Mouse (Mus musculus): ENCODE measurements at regions not wholly inside any gene's neighbourhood (a gene's known extent, or its start where the extent isn't known, plus 50 kb on each side); places are given as distances from the start of the nearest gene placed in this dataset.

DNA sequence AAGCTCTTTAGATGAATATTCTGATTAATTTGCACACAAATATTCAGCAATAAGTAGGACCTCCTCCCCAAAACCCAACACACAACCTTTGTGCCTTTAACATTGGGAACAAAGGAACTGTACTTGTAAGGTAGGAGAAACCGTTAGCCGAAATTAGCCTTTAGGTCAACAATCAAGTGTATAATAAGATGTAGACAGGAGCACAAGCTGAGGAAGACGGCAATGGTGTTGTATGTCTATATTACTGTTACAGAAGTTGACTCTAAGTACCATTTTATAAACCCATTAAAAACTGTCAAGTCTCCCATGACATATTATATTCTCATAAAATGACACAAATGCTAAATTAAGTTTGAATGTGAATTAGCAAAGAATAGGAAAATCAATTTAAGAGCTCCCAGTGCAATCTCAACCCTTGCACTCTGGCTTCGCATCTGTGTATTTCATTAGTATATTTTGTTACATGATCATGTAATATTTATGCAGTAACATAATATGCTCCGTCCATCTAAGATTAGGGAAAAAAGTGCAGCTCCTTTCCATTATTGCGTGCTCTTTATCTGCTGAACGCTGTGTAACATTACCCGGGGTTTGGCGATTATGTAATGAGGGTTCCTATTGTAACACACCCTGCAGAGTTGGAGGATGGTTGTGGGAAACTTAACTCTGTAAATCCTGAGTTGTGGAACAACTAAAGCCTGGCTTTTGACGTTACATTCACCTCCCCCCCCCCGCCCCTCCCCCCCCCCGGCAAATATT, 510.3 kb upstream of the Cited2 start:
- ATAC-seq: no peak

DNA sequence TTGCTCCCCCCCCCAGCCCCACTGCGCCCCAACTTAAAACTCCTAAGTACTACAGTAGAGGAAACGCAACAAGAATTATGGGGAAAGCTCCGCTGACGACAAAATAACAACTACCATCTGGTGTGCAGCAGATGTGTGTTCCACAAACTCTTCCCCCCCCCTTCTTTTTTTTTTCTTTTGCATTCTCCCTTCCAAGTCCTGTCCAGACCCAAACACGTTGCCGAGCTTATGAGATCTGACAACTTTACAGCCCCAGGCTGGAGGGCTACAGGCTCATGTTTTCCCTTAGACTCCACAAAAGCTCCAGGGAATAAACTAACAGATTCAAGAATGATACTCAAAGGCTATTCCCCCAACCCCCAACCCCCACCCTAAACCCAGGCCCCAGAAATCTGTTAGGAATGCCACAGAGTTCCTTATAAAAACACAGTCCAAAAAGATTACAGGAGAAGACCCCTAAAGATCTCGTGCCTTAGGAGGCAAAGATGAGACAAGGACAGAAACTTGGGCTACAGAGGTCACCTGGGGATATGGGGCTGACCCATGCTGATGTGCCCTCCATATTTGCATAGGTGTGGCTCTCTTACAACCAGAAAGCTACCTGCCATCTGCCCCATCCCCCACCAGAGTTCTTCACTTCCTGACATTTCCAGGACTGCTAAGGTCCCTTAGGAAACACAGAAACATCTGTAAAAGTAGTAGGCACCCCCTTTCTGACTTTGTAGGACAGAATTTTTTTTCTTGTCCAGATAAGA, 509.5 kb upstream of the Cited2 start:
- no peak for ATAC-seq

DNA sequence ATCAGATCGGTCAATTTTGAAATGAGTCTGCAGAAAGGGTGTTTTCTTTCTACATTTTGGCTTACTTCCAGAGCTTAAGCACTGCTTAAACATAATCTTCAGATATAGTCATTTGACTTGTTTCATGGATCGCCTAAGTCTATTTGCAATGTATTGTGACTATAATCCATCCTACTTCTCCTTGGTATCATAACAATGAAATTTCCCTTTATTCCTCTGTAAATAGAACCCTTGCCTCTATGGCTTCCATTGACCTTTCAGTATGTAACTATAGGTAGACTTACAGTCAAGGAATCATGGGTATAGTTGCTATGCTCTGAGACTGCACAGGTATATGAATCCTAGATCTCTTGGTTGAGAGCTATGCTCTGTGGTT, 509.0 kb upstream of the Cited2 start:
- ATAC-seq: no peak

DNA sequence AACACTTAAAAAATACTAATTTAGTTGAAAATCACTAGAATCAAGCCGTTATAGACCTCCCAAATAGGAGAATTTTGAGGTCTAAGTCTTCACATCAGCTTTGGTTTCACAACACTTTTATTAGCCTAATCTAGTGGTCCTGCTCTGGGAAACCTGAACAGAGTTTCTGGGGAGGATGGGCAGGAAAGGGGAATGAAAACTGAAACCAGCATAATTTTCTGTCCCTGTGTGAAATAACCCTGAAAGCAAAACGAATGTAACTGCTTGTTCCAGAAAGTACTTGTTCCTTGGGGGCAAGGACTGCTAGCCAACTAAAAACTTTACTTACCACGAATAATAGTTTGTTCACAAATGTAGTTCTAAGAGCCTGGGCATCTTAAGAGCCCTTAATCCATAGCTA, 508.0 kb upstream of the Cited2 start:
- ATAC-seq: no peak

DNA sequence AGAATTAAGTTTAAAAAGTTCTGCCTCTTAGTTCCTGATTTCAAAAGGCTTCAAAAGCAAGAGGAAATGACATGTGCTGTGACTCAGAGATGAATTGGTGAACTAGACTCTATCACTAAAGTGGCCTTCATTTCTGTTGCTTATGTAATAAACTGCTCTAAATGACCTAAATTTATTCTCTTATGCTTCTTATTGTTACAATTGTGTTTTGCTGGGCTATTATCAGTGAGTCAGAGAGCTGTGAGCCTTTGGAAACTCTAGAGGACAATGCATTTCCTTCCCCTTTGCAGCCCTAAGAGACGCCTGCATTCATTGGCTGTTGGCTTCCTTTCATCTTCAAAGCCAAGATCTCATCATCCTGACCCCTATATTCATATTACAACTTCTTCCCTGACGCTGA, 501.5 kb upstream of the Cited2 start:
- ATAC-seq: no peak

DNA sequence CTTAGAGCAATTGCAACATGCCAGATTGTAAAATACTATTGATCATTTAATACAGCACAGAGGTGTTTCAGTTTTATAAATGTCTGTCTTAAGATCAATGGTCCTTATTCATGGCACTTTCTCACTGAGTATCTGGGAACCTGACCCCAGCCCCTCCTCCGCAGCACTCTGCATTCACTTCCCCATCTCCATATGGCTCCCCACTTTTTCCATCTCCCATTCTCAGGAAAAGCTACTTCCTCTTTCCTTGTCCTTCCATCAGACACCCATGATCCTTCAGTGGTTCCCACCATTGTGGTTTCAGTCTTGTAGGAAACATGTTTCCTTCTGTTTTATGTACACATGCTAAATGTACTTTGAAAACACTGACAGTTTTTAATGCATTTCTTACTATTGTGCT, 497.3 kb upstream of the Cited2 start:
- no peak for ATAC-seq

DNA sequence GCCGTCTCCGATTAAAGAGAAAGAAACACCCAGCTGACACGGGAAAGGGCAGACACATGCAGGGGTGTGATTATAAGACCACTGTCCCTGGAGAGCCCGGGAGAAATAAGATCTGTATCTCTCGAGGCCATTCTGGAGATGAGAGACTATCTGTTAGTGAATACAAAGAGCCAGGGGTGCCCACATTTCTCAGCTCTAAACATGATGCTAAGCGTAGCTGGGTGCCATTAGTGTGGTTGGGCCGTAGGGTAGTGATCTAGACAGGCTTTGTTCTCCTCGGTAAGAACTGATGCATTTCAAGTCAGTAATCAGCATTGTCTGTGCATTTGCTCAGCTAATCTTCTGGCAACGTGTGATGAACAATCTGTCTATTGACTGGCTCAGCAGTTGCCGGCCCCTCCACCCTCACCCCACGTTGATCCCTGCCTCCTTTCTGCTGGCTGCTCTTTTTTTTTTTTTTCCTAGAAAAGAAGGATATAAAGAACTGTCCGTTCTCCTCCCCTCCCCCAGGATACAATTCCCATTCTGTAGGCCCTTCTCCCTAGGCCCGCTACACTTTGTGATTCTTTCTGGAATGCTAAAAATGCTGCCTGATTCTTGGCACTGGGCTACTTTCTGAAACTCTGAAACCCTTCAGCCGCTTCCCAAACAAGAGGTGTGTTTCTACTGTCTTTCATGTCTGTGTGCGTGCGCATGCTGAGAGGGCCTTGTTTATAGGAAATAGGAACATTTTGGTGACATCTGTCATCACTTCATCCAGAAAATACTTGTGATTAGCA, 492.8 kb upstream of the Cited2 start:
- no peak for ATAC-seq

DNA sequence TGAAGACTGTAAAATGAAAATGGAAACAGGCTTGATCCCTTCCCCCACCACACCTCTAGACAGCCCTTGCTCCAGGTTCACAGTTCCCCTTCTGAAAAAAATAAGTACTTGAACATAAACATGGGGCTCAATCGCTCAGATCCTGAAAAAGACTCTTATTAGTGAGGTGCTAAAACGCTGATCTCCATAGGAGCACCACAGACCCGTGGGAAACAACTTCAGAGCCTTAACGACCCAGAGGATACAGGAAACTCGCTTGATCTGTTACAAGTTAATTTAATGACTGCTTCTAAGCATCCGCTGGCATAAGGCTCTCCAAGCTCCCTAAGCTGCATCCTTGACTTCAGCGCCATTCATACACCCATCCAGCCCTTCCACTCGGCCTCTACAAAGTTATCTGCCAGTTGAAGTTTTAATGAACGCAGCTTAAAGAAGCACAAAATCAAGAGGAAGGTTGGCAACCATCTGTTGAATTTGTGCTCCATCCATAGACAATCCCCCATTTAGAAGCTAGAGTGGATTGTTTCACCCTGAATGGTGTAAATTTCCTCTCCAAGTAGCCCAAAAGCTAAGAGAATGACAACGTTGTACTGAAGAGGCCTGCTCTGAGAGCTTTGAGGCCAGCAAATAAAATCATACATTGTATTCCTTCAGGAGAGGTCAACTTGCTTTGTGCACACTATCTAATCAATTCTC, 486.9 kb upstream of the Cited2 start:
- ATAC-seq: no peak

DNA sequence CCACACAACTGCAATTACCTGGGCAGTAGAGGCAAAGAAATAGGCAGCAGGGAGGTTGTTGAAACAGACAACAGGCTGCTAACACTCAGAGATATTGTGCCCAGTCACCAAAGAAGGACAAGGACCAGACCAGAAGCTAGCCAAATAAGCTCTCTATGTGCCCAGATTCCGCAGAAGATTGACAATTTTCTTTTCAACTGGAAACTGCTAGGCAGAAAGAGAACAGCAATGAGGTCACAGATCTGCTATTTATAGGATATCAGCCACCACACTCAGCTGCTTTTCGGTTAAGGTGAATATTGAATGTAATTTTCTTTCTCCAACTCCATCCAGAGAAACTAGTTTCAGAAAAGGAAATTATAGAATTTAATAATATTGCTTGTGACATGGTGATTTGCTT, 486.3 kb upstream of the Cited2 start:
- no peak for ATAC-seq

DNA sequence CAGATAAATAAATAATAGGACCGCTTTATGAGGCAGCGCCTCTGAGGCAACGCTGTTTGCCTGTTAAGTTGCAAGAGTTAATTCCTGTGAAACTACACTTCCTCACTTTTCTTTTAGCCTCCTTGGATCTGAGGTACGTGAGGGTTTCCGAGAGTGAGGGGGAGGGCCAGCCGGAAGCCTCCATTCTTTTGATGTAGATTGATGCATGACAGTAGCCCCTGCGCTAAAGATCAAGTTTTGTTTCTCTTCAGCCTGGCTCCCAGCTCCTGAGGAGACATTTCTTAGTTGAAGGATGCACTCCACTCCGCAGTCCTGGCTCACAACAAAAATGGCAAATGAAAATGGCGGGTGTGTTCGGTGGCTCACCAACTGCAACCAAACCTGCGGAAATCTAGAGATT, 485.6 kb upstream of the Cited2 start:
- ATAC-seq: no peak

DNA sequence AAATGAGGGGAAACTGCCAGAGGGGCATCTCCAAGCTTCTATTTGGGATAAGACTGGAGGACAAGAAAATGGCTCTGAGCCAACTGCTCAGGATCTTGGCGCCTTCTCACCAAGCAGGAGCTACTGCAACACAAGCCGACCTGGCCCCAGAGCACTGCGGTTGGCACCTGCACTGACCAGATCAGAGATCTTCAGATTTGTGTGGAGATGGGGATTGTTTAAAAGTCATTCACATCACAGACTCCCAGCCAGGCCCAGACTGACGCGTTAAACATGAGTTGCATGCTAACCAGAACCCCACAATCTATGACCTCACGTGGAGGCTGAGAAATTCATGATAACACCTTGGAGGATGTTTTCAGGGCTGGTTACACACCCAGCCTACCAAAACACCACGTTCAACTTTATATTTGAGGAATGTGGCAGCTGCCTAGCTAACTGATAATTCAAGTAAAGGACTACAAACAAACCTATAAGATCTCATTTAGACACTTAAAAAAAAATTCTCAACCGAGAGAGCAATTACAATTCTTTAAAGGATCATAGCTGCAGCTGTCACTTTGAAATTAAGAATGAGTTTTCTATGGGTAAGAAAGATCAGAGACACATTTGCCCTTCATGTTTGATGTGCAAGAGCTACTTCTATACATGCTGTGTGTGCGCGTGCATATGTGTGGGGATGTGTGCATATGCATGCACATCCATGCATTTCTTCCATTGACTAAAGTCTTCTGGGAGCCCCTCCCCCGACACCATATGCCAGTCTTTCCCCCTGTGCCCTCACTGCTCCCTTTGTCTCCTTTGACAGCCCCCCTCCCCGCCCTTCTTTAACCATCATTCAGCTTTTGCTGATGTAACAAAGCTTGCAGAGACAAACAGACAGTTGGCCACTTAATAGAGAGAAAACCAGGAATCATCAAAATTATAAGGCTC, 484.8 kb upstream of the Cited2 start:
- no peak for ATAC-seq

DNA sequence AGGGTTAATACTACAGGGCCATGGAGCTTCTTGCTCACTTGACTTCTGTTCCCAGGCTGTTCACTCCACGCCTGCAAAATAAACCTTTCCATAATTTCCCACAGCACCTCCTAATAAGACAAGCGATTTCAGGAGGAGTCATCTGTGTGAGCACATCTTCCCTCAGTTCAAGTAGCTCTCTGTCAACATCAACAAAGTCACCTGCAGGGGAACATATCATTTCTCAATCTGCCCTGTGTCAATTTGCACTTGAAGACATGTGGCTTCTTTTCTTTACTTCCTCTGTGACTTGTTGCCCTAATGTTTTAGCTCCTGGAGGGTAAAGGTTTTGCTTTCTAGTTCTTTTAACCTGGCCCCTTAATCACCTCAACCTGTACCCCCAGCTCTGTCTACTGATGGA, 474.7 kb upstream of the Cited2 start:
- no peak for ATAC-seq

DNA sequence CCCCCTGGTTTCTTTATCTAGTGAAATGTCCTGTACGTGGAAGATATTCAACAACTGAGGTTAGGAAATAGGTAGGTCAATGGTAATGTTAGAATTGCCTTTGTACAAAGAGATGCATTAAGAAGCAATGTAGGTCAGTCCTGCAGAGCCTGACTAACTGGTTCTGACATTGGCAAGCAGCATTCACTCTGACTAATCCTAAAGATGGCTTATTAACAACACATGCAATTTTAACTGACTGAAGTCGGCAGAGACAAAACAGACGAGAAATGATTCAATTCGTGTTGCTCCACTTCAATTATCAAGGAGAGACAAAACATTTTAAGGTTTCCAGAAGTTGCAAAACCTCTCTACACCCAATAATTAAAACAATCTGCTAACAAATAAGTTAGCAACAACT, 470.0 kb upstream of the Cited2 start:
- no peak for ATAC-seq

DNA sequence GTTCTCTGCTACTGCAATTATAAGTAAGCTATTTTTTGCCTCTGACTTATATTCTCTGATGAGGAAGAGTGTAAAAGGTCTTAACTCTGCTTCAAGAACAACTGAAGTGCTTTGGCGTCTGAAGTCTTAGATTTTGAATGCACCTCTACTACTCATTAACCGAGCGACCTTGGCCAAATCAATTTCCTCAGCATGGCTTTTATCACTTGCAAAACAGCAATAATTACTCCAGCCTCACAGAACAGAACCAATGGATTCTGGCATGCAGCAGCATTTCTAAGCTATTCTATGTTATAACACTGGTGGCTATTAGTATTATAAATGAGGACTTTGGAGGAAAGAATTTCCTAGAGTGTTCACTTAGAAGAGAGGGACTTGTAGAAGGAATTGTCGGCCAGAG, 462.9 kb upstream of the Cited2 start:
- no peak for ATAC-seq

DNA sequence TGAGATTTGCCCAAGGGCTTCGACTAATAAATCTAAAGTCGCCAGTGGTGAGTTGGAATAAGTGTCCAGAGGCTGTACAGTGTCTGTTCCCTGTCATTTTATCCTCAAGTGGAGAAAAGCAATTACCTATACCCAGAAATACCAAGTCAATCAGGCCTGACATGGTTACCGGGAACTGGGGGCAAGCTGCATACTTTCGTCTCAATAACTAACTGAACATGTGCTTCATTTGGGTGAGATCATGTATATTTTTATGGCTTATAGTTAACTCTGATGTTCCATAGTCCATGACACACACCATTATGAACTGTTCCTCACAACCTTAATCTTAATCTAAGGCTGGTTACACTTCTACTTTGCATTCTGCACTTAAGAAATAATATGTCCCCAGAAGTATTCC, 462.4 kb upstream of the Cited2 start:
- no peak for ATAC-seq

DNA sequence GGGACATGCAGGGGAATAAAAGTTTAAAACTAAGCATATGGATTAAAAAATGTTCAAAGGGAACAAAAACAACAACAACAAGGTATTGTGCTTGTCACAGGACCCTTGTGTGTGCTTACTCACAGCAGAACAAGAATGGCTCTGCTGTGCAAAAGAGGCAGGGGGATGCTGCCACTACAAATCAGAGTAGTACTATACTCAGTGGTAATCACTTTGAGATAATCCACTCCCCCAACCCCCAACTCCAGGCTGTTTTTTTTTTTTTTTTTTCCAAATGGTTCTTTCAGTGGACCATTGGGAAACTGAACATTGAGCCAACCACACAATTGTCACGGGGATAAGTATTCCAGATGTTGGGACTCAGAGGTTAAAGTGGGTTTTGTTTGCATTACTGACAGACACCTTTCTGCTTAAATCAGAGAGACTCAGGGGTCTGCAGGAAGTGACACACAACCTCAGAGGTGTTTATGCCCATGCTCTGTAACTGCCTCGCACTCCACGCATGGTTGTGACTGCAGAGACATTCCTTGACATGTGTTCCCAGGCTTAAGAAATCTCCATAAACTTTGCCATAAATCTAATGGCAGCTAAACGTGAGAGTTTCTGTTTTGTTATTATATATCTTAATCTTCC, 461.7 kb upstream of the Cited2 start:
- ATAC-seq: no peak

DNA sequence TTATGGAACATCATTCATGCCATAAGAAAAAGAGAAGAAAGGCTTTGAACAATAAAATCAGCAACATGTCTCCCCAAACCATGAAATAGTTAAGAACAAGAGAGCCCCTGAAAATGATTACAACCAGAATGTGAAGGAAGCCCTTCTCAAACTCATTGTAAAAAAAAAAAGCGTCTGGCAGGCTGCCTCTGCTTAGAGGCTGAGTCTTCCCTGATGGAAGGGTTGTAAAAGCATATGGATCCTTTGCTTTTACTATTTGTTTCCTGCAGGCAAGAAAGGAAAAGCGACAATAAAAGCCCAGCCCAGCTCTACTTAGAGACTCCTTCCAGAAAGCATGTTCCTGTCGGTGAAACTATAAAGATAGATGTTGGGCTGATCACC, 461.2 kb upstream of the Cited2 start:
- no peak for ATAC-seq

DNA sequence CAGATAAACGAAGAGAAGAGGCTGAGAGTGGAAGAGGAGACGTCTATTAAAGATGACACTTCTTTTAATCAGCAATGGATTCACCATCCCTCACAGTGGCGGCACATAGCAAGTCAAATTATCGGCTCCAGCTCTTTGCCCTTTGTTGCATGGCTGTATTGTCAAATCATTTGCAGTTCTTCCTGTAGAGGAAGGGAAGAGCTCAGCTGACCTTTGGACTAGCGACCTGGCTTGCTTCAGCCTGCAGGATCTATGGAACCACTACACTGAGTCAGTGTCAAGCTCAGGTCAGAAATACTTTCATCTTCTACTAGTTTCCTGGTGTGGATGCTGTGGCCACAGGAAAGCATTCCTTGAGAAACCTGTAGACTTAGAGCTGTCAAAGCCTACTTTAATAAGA, 450.4 kb upstream of the Cited2 start:
- ATAC-seq: no peak

DNA sequence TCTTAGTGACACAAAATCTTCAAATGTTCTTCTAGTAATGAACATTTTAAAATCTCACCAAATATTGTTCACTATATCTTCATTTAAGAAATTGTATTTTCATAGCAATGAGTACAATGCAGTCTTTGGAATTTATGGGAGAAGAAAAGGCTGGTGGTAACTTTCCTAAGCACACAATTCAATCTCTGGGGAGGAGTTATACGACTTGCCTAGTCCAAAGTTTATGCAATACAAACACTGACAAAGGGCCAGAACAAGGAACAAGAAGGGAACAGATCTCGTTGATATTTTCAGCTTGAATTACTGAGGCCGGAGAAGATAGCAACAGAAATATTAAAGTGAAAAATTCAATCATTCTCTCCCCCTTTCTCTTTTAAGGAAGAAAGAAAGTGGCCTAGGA, 449.2 kb upstream of the Cited2 start:
- ATAC-seq: no peak

DNA sequence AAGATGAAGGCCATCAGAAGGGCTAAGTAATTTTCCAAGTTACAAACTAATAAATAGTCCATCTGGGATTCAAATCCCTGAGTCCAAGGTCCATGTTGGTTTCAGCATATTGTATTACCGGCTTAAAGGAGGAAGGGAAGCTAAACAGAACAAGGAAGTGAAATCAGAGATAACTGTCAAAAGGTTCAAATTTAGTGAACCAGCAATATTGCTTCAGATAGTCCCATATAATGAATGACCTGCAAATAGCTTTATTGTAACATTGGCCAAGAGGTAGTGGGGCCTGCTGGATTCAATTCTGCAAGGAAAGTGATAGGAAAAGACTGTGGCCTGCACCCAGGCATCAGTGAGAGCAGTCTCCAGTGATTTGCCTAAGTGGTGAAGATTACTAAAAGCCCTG, 447.8 kb upstream of the Cited2 start:
- ATAC-seq: no peak

DNA sequence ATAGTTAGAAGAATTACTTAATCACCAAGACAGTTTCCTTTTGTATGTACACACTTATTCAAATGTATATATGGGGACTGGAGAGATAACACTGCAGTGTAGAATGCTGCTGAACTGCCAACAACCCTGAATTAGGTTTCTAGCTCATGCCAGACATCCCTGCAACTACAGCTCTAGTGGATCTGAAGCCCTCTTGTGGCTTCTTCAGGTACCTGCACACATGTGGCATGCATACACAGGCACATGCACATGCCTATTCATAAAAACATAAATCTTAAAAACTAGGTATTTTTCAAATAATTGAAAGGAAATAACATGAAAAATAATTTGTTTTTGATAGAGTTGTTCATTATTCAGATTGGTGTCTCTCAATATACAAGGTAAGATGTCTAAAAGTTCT, 445.1 kb upstream of the Cited2 start:
- ATAC-seq: no peak

DNA sequence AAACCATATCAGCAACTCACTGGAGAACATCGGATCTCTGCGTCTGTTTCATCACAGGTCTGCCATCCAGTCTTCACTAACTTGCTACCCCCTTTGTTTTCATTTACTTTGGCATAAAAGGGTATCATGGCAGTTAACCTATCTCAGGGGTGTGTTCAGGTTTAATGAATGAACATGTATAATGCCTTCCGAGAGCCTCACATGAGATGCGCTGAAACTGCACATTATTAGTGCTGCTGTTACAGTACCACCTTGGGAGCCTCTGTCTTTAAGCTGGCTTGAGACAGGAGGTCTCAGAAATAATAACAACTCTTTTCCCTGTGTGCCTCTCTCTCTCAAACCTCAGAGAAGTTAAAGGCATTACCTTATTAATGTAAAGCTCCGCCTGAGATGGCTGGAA, 438.2 kb upstream of the Cited2 start:
- no peak for ATAC-seq

All from activated CD4-positive, CD25-positive, alpha-beta regulatory T cell, adult 4 months (primary cell).